13 mouse cellular contexts compared by ENCODE assay signal in the genomic region with DNA sequence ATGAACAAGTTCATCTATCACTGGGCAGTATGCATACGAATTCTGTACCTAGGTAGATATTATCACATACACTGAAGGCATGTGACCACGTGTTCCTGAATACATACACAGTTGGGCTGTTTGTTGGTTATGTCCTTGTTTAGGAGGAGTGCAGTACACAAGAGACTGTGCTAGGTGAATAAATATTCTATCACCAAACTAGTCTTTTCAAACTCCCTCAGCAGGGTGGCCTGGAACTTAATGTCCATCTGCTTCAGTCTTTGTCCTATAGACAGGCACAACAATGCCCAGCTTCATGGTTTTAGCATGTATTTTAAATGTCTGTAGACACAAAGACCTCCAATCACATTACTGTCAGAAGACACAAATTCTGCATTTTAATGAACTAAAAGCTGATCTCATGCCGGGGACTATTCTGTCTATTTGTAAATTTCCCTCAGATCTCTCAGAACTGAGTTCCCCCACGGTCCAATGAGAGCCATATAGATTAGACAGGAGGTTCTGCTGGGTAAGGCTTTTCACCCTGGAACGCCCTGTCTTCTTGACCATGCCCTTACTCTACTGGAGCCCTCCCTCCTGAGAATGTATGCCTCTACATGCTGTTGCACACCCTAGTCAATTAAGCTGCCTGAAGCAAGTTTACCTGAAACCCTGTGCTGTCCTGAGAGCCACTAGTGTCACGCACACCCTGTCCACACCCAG.
DNase-seq lines count a peak whose midpoint lies in the region; ATAC-seq lines count a peak whose summit lies in the region.
"Had no signal": no experiment of that assay in that cellular context is flagged by ENCODE, and none has a peak within 500 bp of the region (broad histone marks: within the 10 kb centered on the region; RNA-seq: fewer than 3 reads in every experiment).

No protein-coding gene starts in this region.

- H3K27me3 ChIP-seq in forebrain, embryonic 10.5 days (ENCODE audit: poor library complexity, severe bottlenecking) = no peaks in the 10 kb centered on the region
- no peaks in the 10 kb centered on the region for H3K27me3 ChIP-seq in forebrain, embryonic 15.5 days
- no peaks in the 10 kb centered on the region for H3K27me3 ChIP-seq in hindbrain, embryonic 12.5 days

- DNase-seq in forebrain, embryonic 10.5 days (ENCODE audit: extremely low spot score, low spot score) = no peak
- peak; percentile 48 for DNase-seq in ZHBTc4 (ENCODE audit: low read depth, low spot score)
- DNase-seq in mesoderm, embryonic 11.5 days (ENCODE audit: low read depth, low spot score) = peak; percentile 44
- no peak for DNase-seq in layer of hippocampus, adult 11-12 months (ENCODE audit: low spot score)
- DNase-seq in MN1 (ENCODE audit: low spot score) = no peak
- DNase-seq in kidney, postnatal 4 days = no peak
- DNase-seq: cerebellum, adult 11 months; heart, adult 2 months; heart, postnatal 14 days; kidney, adult 11 months; thymus, postnatal 25 days had no signal

- H3K9me3 ChIP-seq in forebrain, embryonic 10.5 days = no peaks in the 10 kb centered on the region
- H3K9me3 ChIP-seq in forebrain, embryonic 15.5 days = no peaks in the 10 kb centered on the region
- H3K9me3 ChIP-seq in hindbrain, embryonic 12.5 days (replicated peaks) = no peaks in the 10 kb centered on the region

- no peak overlapping the region for H3K4me2 ChIP-seq in forebrain, embryonic 15.5 days (replicated peaks)
- H3K4me2 ChIP-seq in hindbrain, embryonic 12.5 days (replicated peaks) = no peak overlapping the region

- H3K4me1 ChIP-seq in forebrain, embryonic 10.5 days = peaks cover 24% of the 10 kb centered on the region
- 0 out of 2 replicates have a peak, but pooled peaks cover 6% of the 10 kb centered on the region for H3K4me1 ChIP-seq in forebrain, embryonic 15.5 days
- peaks cover 31% of the 10 kb centered on the region for H3K4me1 ChIP-seq in hindbrain, embryonic 12.5 days

- no peak for ATAC-seq in forebrain, embryonic 15.5 days (replicated peaks)
- ATAC-seq in hindbrain, embryonic 12.5 days (ENCODE audit: low FRiP score) = peak; percentile 71

- no peak overlapping the region for H3K9ac ChIP-seq in forebrain, embryonic 15.5 days (replicated peaks)
- H3K9ac ChIP-seq in hindbrain, embryonic 12.5 days = no peak overlapping the region

- H3K27ac ChIP-seq in forebrain, embryonic 10.5 days = peak overlapping the region; percentile 48; the same call in 1 of the 2 replicates
- no peak overlapping the region for H3K27ac ChIP-seq in forebrain, embryonic 15.5 days (replicated peaks)
- peak overlapping the region; percentile 26; the same call in 1 of the 2 replicates for H3K27ac ChIP-seq in hindbrain, embryonic 12.5 days
- H3K27ac ChIP-seq: heart, adult 2 months had no signal

- no peak overlapping the region for H3K4me3 ChIP-seq in forebrain, embryonic 10.5 days
- H3K4me3 ChIP-seq in forebrain, embryonic 15.5 days = no peak overlapping the region
- no peak overlapping the region for H3K4me3 ChIP-seq in hindbrain, embryonic 12.5 days
- H3K4me3 ChIP-seq: heart, adult 2 months had no signal

- H3K36me3 ChIP-seq in forebrain, embryonic 10.5 days (replicated peaks) = 0 out of 2 replicates have a peak, but pooled peaks cover 7% of the 10 kb centered on the region
- no peaks in the 10 kb centered on the region for H3K36me3 ChIP-seq in forebrain, embryonic 15.5 days
- H3K36me3 ChIP-seq in hindbrain, embryonic 12.5 days = no peaks in the 10 kb centered on the region

- 85% methylated on average over 6 of the region's 6 CpGs for WGBS in forebrain, embryonic 10.5 days
- 56% methylated on average over 6 of the region's 6 CpGs for whole genome bisulfite sequencing in forebrain, embryonic 15.5 days
- 48% methylated on average over 6 of the region's 6 CpGs for WGBS in hindbrain, embryonic 12.5 days

Comparison
In these comparisons a context has a peak if more than half of its experiments do, and no peak if none do; other contexts are left out.
1. DNase-seq: peak in ZHBTc4 (single experiment) and mesoderm, embryonic 11.5 days (single experiment); none in forebrain, embryonic 10.5 days (single experiment), layer of hippocampus, adult 11-12 months (single experiment), MN1 (single experiment) and kidney, postnatal 4 days (0 of 2).